Mouse (Mus musculus) bone marrow macrophage, adult 2 months (primary cell): ENCODE data around the gene Golt1a. TPM values are rescaled to one million over a fixed set of nuclear protein-coding genes. Genes with fewer than 3 reads are reported as not detected.
A peak's percentile ranks its signal among the peaks of the same experiment; 100 is the strongest.

Source experiments
- H3K27ac ChIP-seq: 2 replicates; pipeline ENCODE4 v1.5.1; 2012; ENCODE audit warnings: low read depth, low read length; ENCODE audit not compliant: insufficient read depth
- H3K4me1 ChIP-seq: 2 replicates; pipeline ENCODE4 v1.6.1; 2012; ENCODE audit warnings: low read length; ENCODE audit not compliant: control insufficient read depth, insufficient read depth
- H3K4me3 ChIP-seq: 2 replicates; pipeline ENCODE4 v1.5.1; 2012; ENCODE audit warnings: mild to moderate bottlenecking, low read length, moderate library complexity; ENCODE audit not compliant: insufficient read depth
- CTCF ChIP-seq: IDR thresholded peaks from 2 replicates; pipeline ENCODE4 v1.5.1; 2012; ENCODE audit warnings: low read depth, mild to moderate bottlenecking, low read length, moderate library complexity
- POLR2A ChIP-seq: IDR thresholded peaks from 2 replicates; pipeline ENCODE4 v1.6.1; 2012; ENCODE audit warnings: mild to moderate bottlenecking, low read depth, low read length, borderline replicate concordance
- polyA plus RNA-seq: library from polyadenylated mRNA; stranded (reverse); fragments of >200 nt; gene quantifications from 2 replicates; pipeline ENCODE4 v1.2.4, GENCODE M21; 2012; ENCODE audit not compliant: missing spikeins, insufficient read depth, insufficient read length

Gene Golt1a
- polyA plus RNA-seq, 1 experiment = not detected

- H3K4me3 ChIP-seq = no peak overlapping the region
- no peaks in the 10 kb centered on the region for H3K4me1 ChIP-seq
- TF ChIP-seq POLR2A = no peak
- no peak for TF ChIP-seq CTCF
- H3K27ac ChIP-seq = no peak overlapping the region
These were observed 52.5 kb downstream of the Golt1a start for GRCm38 (mm10) chr1:133362103-133362502.

- Histone ChIP-seq H3K4me1 (no peaks in the 10 kb centered on the region), H3K27ac (no peak within 1 kb of the TSS), H3K4me3 (peak within 1 kb of the TSS; percentile 42)
- TF ChIP-seq POLR2A (no peak), CTCF (no peak)
These were observed 53.8 kb downstream of the Golt1a start, which contains the start of gene Etnk2 for GRCm38 (mm10) chr1:133363276-133364021. Etnk2 (plus strand) TSS chr1:133363572.

- no peak for TF ChIP-seq POLR2A
- no peak for TF ChIP-seq CTCF
- H3K4me1 ChIP-seq = no peaks in the 10 kb centered on the region
- no peak overlapping the region for H3K27ac ChIP-seq
- H3K4me3 ChIP-seq = peak overlapping the region; percentile 42; the same call in 1 of the 2 replicates
These were observed 54.5 kb downstream of the Golt1a start for GRCm38 (mm10) chr1:133364022-133364630.

- no peak overlapping the region for H3K27ac ChIP-seq
- no peaks in the 10 kb centered on the region for H3K4me1 ChIP-seq
- no peak overlapping the region for H3K4me3 ChIP-seq
- TF ChIP-seq CTCF (no peak), POLR2A (no peak)
These were observed 55.3 kb downstream of the Golt1a start for GRCm38 (mm10) chr1:133364890-133365289.

GRCm38 (mm10) chr1:133366951-133367605 is 57.5 kb downstream of the Golt1a start:
- TF ChIP-seq POLR2A = no peak
- no peak for TF ChIP-seq CTCF
- H3K4me1 ChIP-seq = no peaks in the 10 kb centered on the region
- no peak overlapping the region for H3K4me3 ChIP-seq
- no peak overlapping the region for H3K27ac ChIP-seq

- Histone ChIP-seq H3K4me1 (no peaks in the 10 kb centered on the region), H3K4me3 (no peak overlapping the region), H3K27ac (no peak overlapping the region)
- TF ChIP-seq CTCF = no peak
- no peak for TF ChIP-seq POLR2A
These were observed 58.2 kb downstream of the Golt1a start for GRCm38 (mm10) chr1:133367606-133368488.

GRCm38 (mm10) chr1:133368644-133369043 is 59.0 kb downstream of the Golt1a start:
- TF ChIP-seq POLR2A (no peak), CTCF (no peak)
- H3K4me3 ChIP-seq = no peak overlapping the region
- H3K4me1 ChIP-seq = no peaks in the 10 kb centered on the region
- no peak overlapping the region for H3K27ac ChIP-seq

GRCm38 (mm10) chr1:133370352-133370751 is 60.8 kb downstream of the Golt1a start:
- no peak for TF ChIP-seq POLR2A
- no peak for TF ChIP-seq CTCF
- no peak overlapping the region for H3K4me3 ChIP-seq
- H3K27ac ChIP-seq = no peak overlapping the region
- H3K4me1 ChIP-seq = no peaks in the 10 kb centered on the region

GRCm38 (mm10) chr1:133371431-133371830 is 61.8 kb downstream of the Golt1a start:
- TF ChIP-seq POLR2A = no peak
- no peak for TF ChIP-seq CTCF
- H3K4me1 ChIP-seq = no peaks in the 10 kb centered on the region
- H3K4me3 ChIP-seq = no peak overlapping the region
- no peak overlapping the region for H3K27ac ChIP-seq
